Mouse (Mus musculus): ENCODE measurements around the gene H2-Q1.
"Not testable (repeated sequence)": the region's sequence is repeated elsewhere in the genome, so short reads cannot be mapped to it uniquely, and the experiment has no call there.

H2-Q1 gene

GRCm38 (mm10) chr17:35320327-35321081, at the start of gene H2-Q1:
Gene H2-Q1, plus strand, starts transcription at chr17:35320405.
- no peak for DNase-seq (ENCODE audit: low spot score)

- no peak for DNase-seq (ENCODE audit: low spot score)
Measured at GRCm38 (mm10) chr17:35272249-35272648, 48.0 kb upstream of the H2-Q1 start.

- DNase-seq (ENCODE audit: low spot score): peak; percentile 51
Measured at GRCm38 (mm10) chr17:35274770-35275169, 45.4 kb upstream of the H2-Q1 start.

GRCm38 (mm10) chr17:35276304-35276864, 43.8 kb upstream of the H2-Q1 start:
- no peak for DNase-seq (ENCODE audit: low spot score)

GRCm38 (mm10) chr17:35278049-35278448, 42.2 kb upstream of the H2-Q1 start:
- no peak for DNase-seq (ENCODE audit: low spot score)

- DNase-seq (ENCODE audit: low spot score): no peak
Measured at GRCm38 (mm10) chr17:35278957-35279688, 41.1 kb upstream of the H2-Q1 start.

GRCm38 (mm10) chr17:35280276-35280675, 39.9 kb upstream of the H2-Q1 start:
- no peak for DNase-seq (ENCODE audit: low spot score)

GRCm38 (mm10) chr17:35285431-35285830, 34.8 kb upstream of the H2-Q1 start:
- DNase-seq (ENCODE audit: low spot score): no peak

GRCm38 (mm10) chr17:35295796-35296195, 24.4 kb upstream of the H2-Q1 start:
- DNase-seq (ENCODE audit: low spot score): not testable (repeated sequence)

- DNase-seq (ENCODE audit: low spot score): not testable (repeated sequence)
Measured at GRCm38 (mm10) chr17:35300261-35300945, 19.8 kb upstream of the H2-Q1 start.

GRCm38 (mm10) chr17:35301645-35302258, 18.5 kb upstream of the H2-Q1 start:
- DNase-seq (ENCODE audit: low spot score): peak; percentile 53

GRCm38 (mm10) chr17:35303271-35303670, 16.9 kb upstream of the H2-Q1 start:
- no peak for DNase-seq (ENCODE audit: low spot score)

GRCm38 (mm10) chr17:35303756-35304350, 16.4 kb upstream of the H2-Q1 start:
- DNase-seq (ENCODE audit: low spot score): no peak

GRCm38 (mm10) chr17:35304478-35304877, 15.7 kb upstream of the H2-Q1 start:
- DNase-seq (ENCODE audit: low spot score): no peak

- not testable (repeated sequence) for DNase-seq (ENCODE audit: low spot score)
Measured at GRCm38 (mm10) chr17:35304921-35305320, 15.3 kb upstream of the H2-Q1 start.

GRCm38 (mm10) chr17:35318671-35319070, 1.5 kb upstream of the H2-Q1 start:
- no peak for DNase-seq (ENCODE audit: low spot score)

- DNase-seq (ENCODE audit: low spot score): not testable (repeated sequence)
Measured at GRCm38 (mm10) chr17:35325124-35325523, 4.9 kb downstream of the H2-Q1 start.

- DNase-seq (ENCODE audit: low spot score): not testable (repeated sequence)
Measured at GRCm38 (mm10) chr17:35326000-35326399, 5.8 kb downstream of the H2-Q1 start.

- not testable (repeated sequence) for DNase-seq (ENCODE audit: low spot score)
Measured at GRCm38 (mm10) chr17:35329714-35330113, 9.5 kb downstream of the H2-Q1 start.

- DNase-seq (ENCODE audit: low spot score): not testable (repeated sequence)
Measured at GRCm38 (mm10) chr17:35331546-35331945, 11.3 kb downstream of the H2-Q1 start.

GRCm38 (mm10) chr17:35342071-35342671, 22.0 kb downstream of the H2-Q1 start, which contains the start of gene H2-Q2:
Gene H2-Q2, plus strand, starts transcription at chr17:35342242.
- no peak for DNase-seq (ENCODE audit: low spot score)
